Mouse (Mus musculus): ENCODE results near the gene Hnrnpm.

GRCm38 (mm10) chr17:33675452-33675851 lies 11.2 kb downstream of the Hnrnpm start:
- TF ChIP-seq CTCF (IDR thresholded peaks at IDR 0.05; ENCODE audit: low read depth) (no peak), EP300 (IDR thresholded peaks at IDR 0.05; ENCODE audit: low read depth) (no peak)

Measured in liver, embryonic 14.5 days (tissue).